ENCODE assay signal across 8 mouse cellular contexts in genomic region chr10:80385310-80385709, GRCm38 (mm10). TPM values are rescaled to one million over a fixed set of nuclear protein-coding genes. Genes with fewer than 3 reads are reported as not detected.
A peak's percentile ranks its signal among the peaks of the same experiment; 100 is the strongest.
DNase-seq lines count a peak whose midpoint lies in the region; ATAC-seq lines count a peak whose summit lies in the region.

No protein-coding gene starts in this region.

- intact Hi-C loops in heart, postnatal 36 days (cut with DNase I): loop anchor here (5.0 kb wide), 1 partner anchor 47 kb away; the partner anchor contains the start of gene Tcf3

- H3K4me3 ChIP-seq in heart, embryonic 11.5 days (ENCODE audit: low read depth, low read length): peak overlapping the region; percentile 85
- peak overlapping the region; percentile 97 for H3K4me3 ChIP-seq in hindbrain, embryonic 10.5 days
- H3K4me3 ChIP-seq in midbrain, embryonic 14.5 days (replicated peaks; ENCODE audit: low read depth, low read length): peak overlapping the region; percentile 82

- peak overlapping the region; percentile 95 for H3K9ac ChIP-seq in heart, embryonic 11.5 days (ENCODE audit: low read depth, low read length)
- peak overlapping the region; percentile 99 for H3K9ac ChIP-seq in midbrain, embryonic 14.5 days (replicated peaks; ENCODE audit: low read length)

- no peaks in the 10 kb centered on the region for H3K27me3 ChIP-seq in heart, embryonic 11.5 days (ENCODE audit: control insufficient read depth, insufficient read depth, low read length)
- H3K27me3 ChIP-seq in hindbrain, embryonic 10.5 days (ENCODE audit: insufficient read depth, poor library complexity, severe bottlenecking): no peaks in the 10 kb centered on the region
- no peaks in the 10 kb centered on the region for H3K27me3 ChIP-seq in midbrain, embryonic 14.5 days (ENCODE audit: control insufficient read depth, insufficient read depth, low read length)

- H3K9me3 ChIP-seq in heart, embryonic 11.5 days (replicated peaks; ENCODE audit: control insufficient read depth, low read length): no peaks in the 10 kb centered on the region
- H3K9me3 ChIP-seq in hindbrain, embryonic 10.5 days: no peaks in the 10 kb centered on the region
- no peaks in the 10 kb centered on the region for H3K9me3 ChIP-seq in midbrain, embryonic 14.5 days (ENCODE audit: control insufficient read depth, low read length)

- WGBS in heart, embryonic 11.5 days (ENCODE audit: insufficient replicate concordance): 38% methylated on average over 7 of the region's 7 CpGs
- WGBS in hindbrain, embryonic 10.5 days: 20% methylated on average over 7 of the region's 7 CpGs
- 5% methylated on average over 7 of the region's 7 CpGs for WGBS in midbrain, embryonic 14.5 days

- peaks cover 34% of the 10 kb centered on the region for H3K4me1 ChIP-seq in heart, embryonic 11.5 days (ENCODE audit: control insufficient read depth, insufficient read depth, low read length)
- peaks cover 52% of the 10 kb centered on the region for H3K4me1 ChIP-seq in hindbrain, embryonic 10.5 days (replicated peaks)
- peaks cover 31% of the 10 kb centered on the region for H3K4me1 ChIP-seq in midbrain, embryonic 14.5 days (ENCODE audit: control insufficient read depth, insufficient read depth, low read length)

- H3K27ac ChIP-seq in heart, embryonic 11.5 days (ENCODE audit: low read depth, low read length): peak overlapping the region; percentile 78; the same call in 1 of the 2 replicates
- peak overlapping the region; percentile 98 for H3K27ac ChIP-seq in hindbrain, embryonic 10.5 days
- peak overlapping the region; percentile 99 for H3K27ac ChIP-seq in midbrain, embryonic 14.5 days (replicated peaks; ENCODE audit: low read depth, low read length)

- no peak for ATAC-seq in heart, embryonic 11.5 days (replicated peaks; ENCODE audit: insufficient number of reproducible peaks, low FRiP score, low TSS enrichment)
- peak; percentile 9; the same call in 1 of the 2 replicates for ATAC-seq in midbrain, embryonic 14.5 days (ENCODE audit: low FRiP score, low TSS enrichment)
- ATAC-seq in inflammation-experienced regulatory T-cells, adult 6 months: no peak

- peaks cover 20% of the 10 kb centered on the region for H3K36me3 ChIP-seq in heart, embryonic 11.5 days (ENCODE audit: control insufficient read depth, insufficient read depth, low read length)
- H3K36me3 ChIP-seq in hindbrain, embryonic 10.5 days: peaks cover 60% of the 10 kb centered on the region
- H3K36me3 ChIP-seq in midbrain, embryonic 14.5 days (ENCODE audit: control insufficient read depth, insufficient read depth, low read length): peaks cover 54% of the 10 kb centered on the region

- H3K4me2 ChIP-seq in heart, embryonic 11.5 days: peak overlapping the region; percentile 96
- H3K4me2 ChIP-seq in midbrain, embryonic 14.5 days (ENCODE audit: low read length): peak overlapping the region; percentile 98

- DNase-seq in heart, postnatal 36 days: no peak
- peak; percentile 53 for DNase-seq in adrenal gland, postnatal 25 days
- DNase-seq in hindbrain, embryonic 10.5 days (ENCODE audit: low spot score): no peak
- DNase-seq in midbrain, embryonic 14.5 days: peak; percentile 61
- DNase-seq in right cerebral cortex, adult 18-20 months: no peak
- no peak for DNase-seq in thymus, postnatal 36 days

RNA-seq across cellular contexts. Expression of gene Mex3d, which starts 2.1 kb away (rescaled TPM):
- polyA plus RNA-seq in heart, embryonic 11.5 days (2014; fragmentation: Nextera tagmentation; extraction: Ambion mirVana): 4.0 and 6.4 TPM in 2 replicates
- total RNA-seq in heart, postnatal 36 days (2021): 1 to 10 TPM; 8.1 to 8.6 TPM
- total RNA-seq in adrenal gland, postnatal 25 days (2021): 18.3 and 21.7 TPM in 2 replicates
- 7.2 and 8.8 TPM in 2 replicates for polyA plus RNA-seq in hindbrain, embryonic 10.5 days (2016; fragmentation: Nextera tagmentation; extraction: Ambion mirVana)
- 17.3 and 28.2 TPM in 2 replicates for polyA plus RNA-seq in midbrain, embryonic 14.5 days (2014; fragmentation: Nextera tagmentation; extraction: Ambion mirVana)
- polyA plus RNA-seq in inflammation-experienced regulatory T-cells, adult 6 months (2017; shearing (Covaris generic)): 1 to 10 TPM in 1 of 3 experiments, under 1 TPM in 2; 0.79 to 1.3 (median 0.79) TPM

RNA-seq across cellular contexts. Expression of gene Mbd3, which starts 14.0 kb away (rescaled TPM):
- polyA plus RNA-seq in heart, embryonic 11.5 days (2014; fragmentation: Nextera tagmentation; extraction: Ambion mirVana): 151 and 171 TPM in 2 replicates
- 10 to 100 TPM; 82.1 to 82.2 TPM for total RNA-seq in heart, postnatal 36 days (2021)
- 127 and 139 TPM in 2 replicates for total RNA-seq in adrenal gland, postnatal 25 days (2021)
- 341 and 365 TPM in 2 replicates for polyA plus RNA-seq in hindbrain, embryonic 10.5 days (2016; fragmentation: Nextera tagmentation; extraction: Ambion mirVana)
- polyA plus RNA-seq in midbrain, embryonic 14.5 days (2014; fragmentation: Nextera tagmentation; extraction: Ambion mirVana): 166 and 208 TPM in 2 replicates
- 10 to 100 TPM; 19.2 to 30.4 (median 25.9) TPM for polyA plus RNA-seq in inflammation-experienced regulatory T-cells, adult 6 months (2017; shearing (Covaris generic))

RNA-seq across cellular contexts. Expression of gene Uqcr11, which starts 21.3 kb away (rescaled TPM):
- 1,161 and 1,177 TPM in 2 replicates for polyA plus RNA-seq in heart, embryonic 11.5 days (2014; fragmentation: Nextera tagmentation; extraction: Ambion mirVana)
- total RNA-seq in heart, postnatal 36 days (2021): 1,000 to 10,000 TPM; 1,920 to 2,020 TPM
- total RNA-seq in adrenal gland, postnatal 25 days (2021): 728 and 779 TPM in 2 replicates
- 648 and 654 TPM in 2 replicates for polyA plus RNA-seq in hindbrain, embryonic 10.5 days (2016; fragmentation: Nextera tagmentation; extraction: Ambion mirVana)
- 532 and 742 TPM in 2 replicates for polyA plus RNA-seq in midbrain, embryonic 14.5 days (2014; fragmentation: Nextera tagmentation; extraction: Ambion mirVana)
- 100 to 1,000 TPM; 289 to 335 (median 330) TPM for polyA plus RNA-seq in inflammation-experienced regulatory T-cells, adult 6 months (2017; shearing (Covaris generic))

RNA-seq across cellular contexts. Expression of gene Plk5, which starts 29.1 kb away (rescaled TPM):
- not detected in 2 replicates for polyA plus RNA-seq in heart, embryonic 11.5 days (2014; fragmentation: Nextera tagmentation; extraction: Ambion mirVana)
- total RNA-seq in heart, postnatal 36 days (2021): under 1 TPM; 0.49 to 0.64 TPM
- 0.15 TPM in 1 of 2 replicates, not detected in the other for total RNA-seq in adrenal gland, postnatal 25 days (2021)
- polyA plus RNA-seq in hindbrain, embryonic 10.5 days (2016; fragmentation: Nextera tagmentation; extraction: Ambion mirVana): 0.22 and 0.44 TPM in 2 replicates
- 2.9 and 3.2 TPM in 2 replicates for polyA plus RNA-seq in midbrain, embryonic 14.5 days (2014; fragmentation: Nextera tagmentation; extraction: Ambion mirVana)
- polyA plus RNA-seq in inflammation-experienced regulatory T-cells, adult 6 months (2017; shearing (Covaris generic)): not detected

RNA-seq across cellular contexts. Expression of gene Adamtsl5, which starts 37.1 kb away (rescaled TPM):
- 2.4 and 3.7 TPM in 2 replicates for polyA plus RNA-seq in heart, embryonic 11.5 days (2014; fragmentation: Nextera tagmentation; extraction: Ambion mirVana)
- 10 to 100 TPM; 75.9 to 83.8 TPM for total RNA-seq in heart, postnatal 36 days (2021)
- 8.9 and 10.4 TPM in 2 replicates for total RNA-seq in adrenal gland, postnatal 25 days (2021)
- polyA plus RNA-seq in hindbrain, embryonic 10.5 days (2016; fragmentation: Nextera tagmentation; extraction: Ambion mirVana): 0.45 and 1.3 TPM in 2 replicates
- polyA plus RNA-seq in midbrain, embryonic 14.5 days (2014; fragmentation: Nextera tagmentation; extraction: Ambion mirVana): 0.26 TPM in 1 of 2 replicates, not detected in the other
- not detected for polyA plus RNA-seq in inflammation-experienced regulatory T-cells, adult 6 months (2017; shearing (Covaris generic))

Comparison
In these comparisons a context has a peak if more than half of its experiments do, and no peak if none do; other contexts are left out.
1. DNase-seq: peak in adrenal gland, postnatal 25 days (single experiment) and midbrain, embryonic 14.5 days (single experiment); none in heart, postnatal 36 days (0 of 2), hindbrain, embryonic 10.5 days (single experiment), right cerebral cortex, adult 18-20 months (single experiment) and thymus, postnatal 36 days (0 of 2).
2. Peak in every context shown above with its lines, with median percentiles within 50 percentile points of each other: H3K27ac ChIP-seq and H3K4me3 ChIP-seq.